Mouse (Mus musculus) small intestine, adult 2 months (tissue): ENCODE results near the gene Jhy. TPM values are rescaled to one million over a fixed set of nuclear protein-coding genes. Genes with fewer than 3 reads are reported as not detected.

Experiments used
- H3K27ac ChIP-seq: fragments of 200-500 bp; 2 replicates; pipeline ENCODE4 v1.5.1; 2012; ENCODE audit warnings: low read depth, low read length, control low read depth, inconsistent platforms; ENCODE audit not compliant: insufficient read depth
- H3K27me3 ChIP-seq: fragments of 200-500 bp; 2 replicates; pipeline ENCODE4 v1.6.1; 2012; ENCODE audit warnings: mild to moderate bottlenecking, moderate library complexity, low read length, inconsistent platforms; ENCODE audit not compliant: control insufficient read depth, insufficient read depth
- H3K36me3 ChIP-seq: fragments of 200-500 bp; 2 replicates; pipeline ENCODE4 v1.6.1; 2012; ENCODE audit warnings: mild to moderate bottlenecking, low read length, control low read depth, inconsistent platforms; ENCODE audit not compliant: control insufficient read depth, insufficient read depth
- H3K4me1 ChIP-seq: fragments of 200-500 bp; 2 replicates; pipeline ENCODE4 v1.6.1; 2012; ENCODE audit warnings: low read length, inconsistent platforms, mixed read lengths; ENCODE audit not compliant: control insufficient read depth, insufficient read depth, insufficient read length
- H3K4me3 ChIP-seq: fragments of 200-500 bp; 2 replicates; pipeline ENCODE4 v1.5.1; 2012; ENCODE audit warnings: low read depth, mild to moderate bottlenecking, control low read depth, inconsistent platforms, low read length, moderate library complexity
- CTCF ChIP-seq: fragments of 200-500 bp; IDR thresholded peaks from 2 replicates; pipeline ENCODE4 v1.5.1; 2012; ENCODE audit warnings: low read depth, mild to moderate bottlenecking, control low read depth, inconsistent platforms, low read length, moderate library complexity, mixed read lengths; ENCODE audit not compliant: insufficient replicate concordance, insufficient read length; ENCODE audit errors: extremely low read depth
- POLR2A ChIP-seq: fragments of 200-500 bp; IDR thresholded peaks from 2 replicates; pipeline ENCODE4 v1.6.1; 2012; ENCODE audit warnings: low read depth, mild to moderate bottlenecking, control low read depth, inconsistent platforms, low read length, moderate library complexity
- WGBS: fragments of 180-500 bp; shearing (Covaris S2); methylation state at CpG from one replicate; pipeline ENCODE4 v1.1.7; 2018; 5-methylcytosine and 5-hydroxymethylcytosine counted together
- polyA plus RNA-seq: library from polyadenylated mRNA; depleted of rRNA; stranded (reverse); fragments of >200 nt; gene quantifications from 2 replicates; pipeline ENCODE4 v1.2.3, GENCODE M21; 2012

Gene Jhy
- polyA plus RNA-seq, 1 experiment = 0.04 TPM

- H3K4me1 ChIP-seq = no peaks in the 10 kb centered on the region
- no peaks in the 10 kb centered on the region for H3K36me3 ChIP-seq
- TF ChIP-seq POLR2A (no peak), CTCF (no peak)
- H3K27ac ChIP-seq = no peak overlapping the region
- H3K27me3 ChIP-seq = no peaks in the 10 kb centered on the region
- WGBS = 78% methylated on average over 6 of the region's 6 CpGs
- no peak overlapping the region for H3K4me3 ChIP-seq
Measured at GRCm38 (mm10) chr9:40991511-40991910, 27.6 kb upstream of the Jhy start.

- H3K27me3 ChIP-seq = no peaks in the 10 kb centered on the region
- H3K27ac ChIP-seq = no peak overlapping the region
- no peak overlapping the region for H3K4me3 ChIP-seq
- 36% methylated on average over 4 of the region's 4 CpGs for WGBS
- H3K36me3 ChIP-seq = no peaks in the 10 kb centered on the region
- no peaks in the 10 kb centered on the region for H3K4me1 ChIP-seq
- TF ChIP-seq CTCF = peak; percentile 13; the same call in 1 of the 2 replicates
- no peak for TF ChIP-seq POLR2A
Measured at GRCm38 (mm10) chr9:40989940-40990588, 26.1 kb upstream of the Jhy start.

- TF ChIP-seq POLR2A (no peak), CTCF (no peak)
- no peak overlapping the region for H3K4me3 ChIP-seq
- no peaks in the 10 kb centered on the region for H3K36me3 ChIP-seq
- no peak overlapping the region for H3K27ac ChIP-seq
- no peaks in the 10 kb centered on the region for H3K27me3 ChIP-seq
- WGBS = 72% methylated on average over 3 of the region's 3 CpGs
- H3K4me1 ChIP-seq = no peaks in the 10 kb centered on the region
Measured at GRCm38 (mm10) chr9:40984313-40984712, 20.4 kb upstream of the Jhy start.

GRCm38 (mm10) chr9:40983758-40984157, 19.8 kb upstream of the Jhy start:
- Histone ChIP-seq H3K4me1 (no peaks in the 10 kb centered on the region), H3K27ac (no peak overlapping the region), H3K27me3 (no peaks in the 10 kb centered on the region), H3K36me3 (no peaks in the 10 kb centered on the region), H3K4me3 (no peak overlapping the region)
- no peak for TF ChIP-seq CTCF
- no peak for TF ChIP-seq POLR2A
- 60% methylated on average over 3 of the region's 3 CpGs for WGBS

GRCm38 (mm10) chr9:40982480-40982879, 18.6 kb upstream of the Jhy start:
- Histone ChIP-seq H3K4me1 (no peaks in the 10 kb centered on the region), H3K36me3 (no peaks in the 10 kb centered on the region), H3K27ac (no peak overlapping the region), H3K27me3 (no peaks in the 10 kb centered on the region), H3K4me3 (no peak overlapping the region)
- 44% methylated on average over 6 of the region's 6 CpGs for WGBS
- TF ChIP-seq POLR2A (no peak), CTCF (peak; percentile 32; the same call in 1 of the 2 replicates)

GRCm38 (mm10) chr9:40974042-40974801, 10.3 kb upstream of the Jhy start:
- no peak for TF ChIP-seq CTCF
- no peak for TF ChIP-seq POLR2A
- no peak overlapping the region for H3K4me3 ChIP-seq
- H3K27ac ChIP-seq = no peak overlapping the region
- H3K36me3 ChIP-seq = no peaks in the 10 kb centered on the region
- WGBS = 80% methylated on average over 11 of the region's 11 CpGs
- no peaks in the 10 kb centered on the region for H3K27me3 ChIP-seq
- no peaks in the 10 kb centered on the region for H3K4me1 ChIP-seq

GRCm38 (mm10) chr9:40964418-40964714, 448 bp upstream of the Jhy start:
- no peaks in the 10 kb centered on the region for H3K4me1 ChIP-seq
- no peaks in the 10 kb centered on the region for H3K36me3 ChIP-seq
- no peak overlapping the region for H3K27ac ChIP-seq
- TF ChIP-seq POLR2A (no peak), CTCF (no peak)
- H3K4me3 ChIP-seq = no peak overlapping the region
- peaks cover 13% of the 10 kb centered on the region for H3K27me3 ChIP-seq
- 43% methylated on average over 7 of the region's 7 CpGs for WGBS
